Mouse (Mus musculus) hindbrain, embryonic 12.5 days (tissue): ENCODE measurements around the gene Pla2g7. TPM values are rescaled to one million over a fixed set of nuclear protein-coding genes. Genes with fewer than 3 reads are reported as not detected.

ENCODE experiments used
- polyA plus RNA-seq: library from polyadenylated mRNA; unstranded; fragments of >200 nt; fragmentation: Nextera tagmentation; extraction: Ambion mirVana; gene quantifications from 2 replicates; pipeline ENCODE4 v1.2.1, GENCODE M21; 2016

Pla2g7 gene
- polyA plus RNA-seq, 1 experiment from 2014 or later, result 21.0 TPM

Other genes with a start within 250 kb of the Pla2g7 start
- 11.4 and 13.2 TPM in 2 replicates for gene Adgrf5, start 207.6 kb upstream of the Pla2g7 start, polyA plus RNA-seq
- gene Mep1a, start 65.3 kb upstream of the Pla2g7 start, polyA plus RNA-seq, result not detected in 2 replicates
- gene Ankrd66, start 24.5 kb upstream of the Pla2g7 start, polyA plus RNA-seq, result 0.85 and 1.3 TPM in 2 replicates
- 0.05 and 0.47 TPM in 2 replicates for gene Tdrd6, start 62.2 kb downstream of the Pla2g7 start, polyA plus RNA-seq
- gene Slc25a27, start 99.1 kb downstream of the Pla2g7 start, polyA plus RNA-seq, result 80.4 and 90.0 TPM in 2 replicates
- 27.2 and 29.4 TPM in 2 replicates for gene Cyp39a1, start 99.3 kb downstream of the Pla2g7 start, polyA plus RNA-seq
- 51.9 and 65.0 TPM in 2 replicates for gene Rcan2, start 233.3 kb downstream of the Pla2g7 start, polyA plus RNA-seq